Mouse (Mus musculus) large intestine, adult 2 months (tissue): ENCODE results near the gene Lamp2. TPM values are rescaled to one million over a fixed set of nuclear protein-coding genes. Genes with fewer than 3 reads are reported as not detected.
"Not testable (repeated sequence)": the region's sequence is repeated elsewhere in the genome, so short reads cannot be mapped to it uniquely, and the experiment has no call there.

Experiments used
- DNase-seq: peaks from one replicate; pipeline ENCODE4 v3.0.0-alpha.2; 2012; ENCODE audit warnings: low read depth, low spot score
- WGBS: fragments of 180-500 bp; shearing (Covaris S2); methylation state at CpG from one replicate; pipeline ENCODE4 v1.1.7; 2018; 5-methylcytosine and 5-hydroxymethylcytosine counted together
- polyA plus RNA-seq: library from polyadenylated mRNA; depleted of rRNA; stranded (reverse); fragments of >200 nt; gene quantifications from 2 replicates; pipeline ENCODE4 v1.2.3, GENCODE M21; 2012; rRNA removed

The Lamp2 gene
- 35.4 and 64.3 TPM in 2 replicates for polyA plus RNA-seq

GRCm38 (mm10) chrX:38455890-38456634, at the start of gene Lamp2:
Gene Lamp2, minus strand, starts transcription at chrX:38456454.
- peak; percentile 39 for DNase-seq
- WGBS: 19% methylated on average over 47 of the region's 47 CpGs

GRCm38 (mm10) chrX:38504846-38505245, 48.6 kb upstream of the Lamp2 start:
- 91% methylated on average over 14 of the region's 14 CpGs for WGBS
- no peak for DNase-seq

GRCm38 (mm10) chrX:38502182-38502581, 45.9 kb upstream of the Lamp2 start:
- 74% methylated on average over 5 of the region's 5 CpGs for WGBS

GRCm38 (mm10) chrX:38485464-38485863, 29.2 kb upstream of the Lamp2 start:
- not testable (repeated sequence) for DNase-seq
- 24% methylated on average over 20 of the region's 20 CpGs for WGBS

More at GRCm38 (mm10) chrX:38502182-38502581, 45.9 kb upstream of the Lamp2 start:
- DNase-seq: not testable (repeated sequence)

GRCm38 (mm10) chrX:38478583-38478982, 22.3 kb upstream of the Lamp2 start:
- DNase-seq: no peak
- 73% methylated on average over 1 of the region's 1 CpGs for WGBS

GRCm38 (mm10) chrX:38473537-38474299, 17.5 kb upstream of the Lamp2 start:
- WGBS: 11% methylated on average over 32 of the region's 32 CpGs
- DNase-seq: peak; percentile 39

GRCm38 (mm10) chrX:38473164-38473536, 16.9 kb upstream of the Lamp2 start:
- 12% methylated on average over 10 of the region's 10 CpGs for WGBS
- DNase-seq: no peak

- DNase-seq: no peak
Measured at GRCm38 (mm10) chrX:38466236-38466635, 10.0 kb upstream of the Lamp2 start.

GRCm38 (mm10) chrX:38463160-38463559, 6.9 kb upstream of the Lamp2 start:
- 92% methylated on average over 2 of the region's 2 CpGs for WGBS
- no peak for DNase-seq

GRCm38 (mm10) chrX:38462101-38462500, 5.8 kb upstream of the Lamp2 start:
- no peak for DNase-seq
- WGBS: 80% methylated on average over 5 of the region's 5 CpGs

GRCm38 (mm10) chrX:38460887-38461286, 4.6 kb upstream of the Lamp2 start:
- DNase-seq: no peak
- WGBS: 42% methylated on average over 3 of the region's 3 CpGs

GRCm38 (mm10) chrX:38459076-38459475, 2.8 kb upstream of the Lamp2 start:
- no peak for DNase-seq
- 71% methylated on average over 8 of the region's 8 CpGs for WGBS

- 24% methylated on average over 3 of the region's 3 CpGs for WGBS
Measured at GRCm38 (mm10) chrX:38456635-38457006, 367 bp upstream of the Lamp2 start.

GRCm38 (mm10) chrX:38455474-38455873, 780 bp downstream of the Lamp2 start:
- no peak for DNase-seq
- 15% methylated on average over 7 of the region's 7 CpGs for WGBS

More at GRCm38 (mm10) chrX:38456635-38457006, 367 bp upstream of the Lamp2 start:
- no peak for DNase-seq

GRCm38 (mm10) chrX:38454900-38455299, 1.4 kb downstream of the Lamp2 start:
- WGBS: 12% methylated on average over 2 of the region's 2 CpGs
- no peak for DNase-seq

- DNase-seq: no peak
- 76% methylated on average over 5 of the region's 5 CpGs for WGBS
Measured at GRCm38 (mm10) chrX:38453924-38454323, 2.3 kb downstream of the Lamp2 start.

- no peak for DNase-seq
- 44% methylated on average over 6 of the region's 6 CpGs for WGBS
Measured at GRCm38 (mm10) chrX:38450476-38450875, 5.8 kb downstream of the Lamp2 start.

- DNase-seq: no peak
- 23% methylated on average over 1 of the region's 1 CpGs for WGBS
Measured at GRCm38 (mm10) chrX:38445705-38446104, 10.5 kb downstream of the Lamp2 start.

- DNase-seq: no peak
- 89% methylated on average over 1 of the region's 1 CpGs for WGBS
Measured at GRCm38 (mm10) chrX:38442425-38442824, 13.8 kb downstream of the Lamp2 start.

- DNase-seq: no peak
- 60% methylated on average over 2 of the region's 2 CpGs for WGBS
Measured at GRCm38 (mm10) chrX:38439629-38440028, 16.6 kb downstream of the Lamp2 start.
